Mouse (Mus musculus): ENCODE measurements at regions not wholly inside any gene's neighbourhood (a gene's known extent, or its start where the extent isn't known, plus 50 kb on each side); places are given as distances from the start of the nearest gene placed in this dataset.

- no peak for DNase-seq
Observed at GRCm38 (mm10) chr6:49893113-49893512, 70.6 kb downstream of the Npy start.

- no peak for DNase-seq
Observed at GRCm38 (mm10) chr6:49899146-49899545, 76.6 kb downstream of the Npy start.

- no peak for DNase-seq
Observed at GRCm38 (mm10) chr6:49901512-49901911, 79.0 kb downstream of the Npy start.

GRCm38 (mm10) chr6:49904001-49904400 lies 81.5 kb downstream of the Npy start:
- no peak for DNase-seq

GRCm38 (mm10) chr6:49906456-49906855 lies 83.9 kb downstream of the Npy start:
- DNase-seq, result no peak

GRCm38 (mm10) chr6:49919089-49919812 lies 96.7 kb downstream of the Npy start:
- DNase-seq, result no peak

- DNase-seq, result no peak
Observed at GRCm38 (mm10) chr6:49919813-49920170, 97.3 kb downstream of the Npy start.

- DNase-seq, result no peak
Observed at GRCm38 (mm10) chr6:49924296-49924695, 101.8 kb downstream of the Npy start.

GRCm38 (mm10) chr6:49928075-49928474 lies 105.6 kb downstream of the Npy start:
- DNase-seq, result no peak

GRCm38 (mm10) chr6:49930104-49930503 lies 107.6 kb downstream of the Npy start:
- peak; percentile 36 for DNase-seq

- DNase-seq, result no peak
Observed at GRCm38 (mm10) chr6:49943087-49943486, 120.6 kb downstream of the Npy start.

GRCm38 (mm10) chr6:49958891-49959290 lies 136.4 kb downstream of the Npy start:
- no peak for DNase-seq

- DNase-seq, result no peak
Observed at GRCm38 (mm10) chr6:49961166-49961565, 138.7 kb downstream of the Npy start.

GRCm38 (mm10) chr6:49965944-49966545 lies 143.5 kb downstream of the Npy start:
- DNase-seq, result no peak

- DNase-seq, result no peak
Observed at GRCm38 (mm10) chr6:49966555-49966954, 143.5 kb upstream of the Mpp6 start.

- DNase-seq, result peak; percentile 40
Observed at GRCm38 (mm10) chr6:49973258-49973865, 136.7 kb upstream of the Mpp6 start.

- DNase-seq, result no peak
Observed at GRCm38 (mm10) chr6:49977783-49978182, 132.3 kb upstream of the Mpp6 start.

- peak; percentile 9 for DNase-seq
Observed at GRCm38 (mm10) chr6:49983740-49984139, 126.3 kb upstream of the Mpp6 start.

GRCm38 (mm10) chr6:49985127-49985526 lies 124.9 kb upstream of the Mpp6 start:
- peak; percentile 8 for DNase-seq

- no peak for DNase-seq
Observed at GRCm38 (mm10) chr6:49987141-49987540, 122.9 kb upstream of the Mpp6 start.

GRCm38 (mm10) chr6:49987541-49988210 lies 122.4 kb upstream of the Mpp6 start:
- DNase-seq, result no peak

- no peak for DNase-seq
Observed at GRCm38 (mm10) chr6:49989585-49990521, 120.2 kb upstream of the Mpp6 start.

GRCm38 (mm10) chr6:49990522-49990858 lies 119.6 kb upstream of the Mpp6 start:
- no peak for DNase-seq

Measured in thymus, postnatal 25 days (tissue).